Mouse (Mus musculus) cortical plate, adult 2 months (tissue): ENCODE measurements around the gene Lama2. TPM values are rescaled to one million over a fixed set of nuclear protein-coding genes. Genes with fewer than 3 reads are reported as not detected.

Source experiments
- H3K27ac ChIP-seq: fragments of 200-500 bp; 2 replicates; pipeline ENCODE4 v1.5.1; 2012; ENCODE audit warnings: low read length, control low read depth, inconsistent platforms; ENCODE audit not compliant: insufficient read depth
- H3K4me1 ChIP-seq: fragments of 200-500 bp; 2 replicates; pipeline ENCODE4 v1.6.1; 2011; ENCODE audit warnings: low read length; ENCODE audit not compliant: control insufficient read depth, insufficient read depth
- H3K4me3 ChIP-seq: fragments of 200-500 bp; 2 replicates; pipeline ENCODE4 v1.5.1; 2011; ENCODE audit warnings: mild to moderate bottlenecking, low read length, control low read depth; ENCODE audit not compliant: insufficient read depth
- CTCF ChIP-seq: fragments of 200-500 bp; IDR thresholded peaks from 2 replicates; pipeline ENCODE4 v1.5.1; 2011; ENCODE audit warnings: mild to moderate bottlenecking, control low read depth, low read length; ENCODE audit not compliant: insufficient read depth; ENCODE audit errors: extremely low read depth
- POLR2A ChIP-seq: fragments of 200-500 bp; IDR thresholded peaks from 2 replicates; pipeline ENCODE4 v1.6.1; 2011; ENCODE audit warnings: mild to moderate bottlenecking, low read length, control low read depth; ENCODE audit not compliant: insufficient read depth; ENCODE audit errors: extremely low read depth
- polyA plus RNA-seq: library from polyadenylated mRNA; depleted of rRNA; stranded (reverse); fragments of >200 nt; gene quantifications from 2 replicates; pipeline ENCODE4 v1.2.3, GENCODE M21; 2012

The Lama2 gene
- polyA plus RNA-seq, 1 experiment = 7.5 TPM

DNA sequence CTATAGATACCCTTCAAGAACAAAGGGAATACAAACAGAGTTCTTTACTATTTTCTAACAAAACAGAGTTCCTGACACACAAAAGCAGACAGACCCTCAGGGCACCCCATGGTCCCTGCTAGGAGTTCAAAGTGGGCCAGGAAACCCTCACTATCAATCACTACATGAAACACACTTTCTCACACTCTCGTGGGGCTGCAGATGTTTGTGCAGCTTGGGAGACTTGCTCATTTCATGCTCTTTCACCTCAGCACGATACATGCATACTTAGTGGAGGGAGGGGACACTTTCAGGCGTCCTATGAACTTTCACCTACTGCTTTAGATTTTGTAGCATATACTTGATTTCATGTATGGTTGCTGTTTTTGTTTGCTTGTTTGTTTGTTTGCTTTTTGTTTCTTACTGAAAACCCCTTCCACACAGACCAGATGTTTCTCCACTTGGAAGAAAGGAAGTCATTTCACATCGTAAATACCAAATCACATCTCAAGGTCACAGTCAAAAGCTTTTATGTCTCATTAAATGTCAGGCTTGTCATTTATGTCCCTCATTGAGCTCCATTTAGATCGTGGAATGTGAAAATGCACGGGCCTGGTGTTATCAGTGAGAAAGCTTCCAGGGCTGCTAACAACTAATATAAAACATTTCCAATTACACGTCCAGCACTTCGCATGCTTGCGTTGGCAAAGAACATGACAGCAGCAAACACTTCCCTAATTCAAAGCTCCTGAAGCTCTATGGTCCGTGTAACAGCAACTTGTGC is 334.3 kb downstream of the Lama2 start:
- no peak overlapping the region for H3K4me3 ChIP-seq
- H3K27ac ChIP-seq = no peak overlapping the region
- H3K4me1 ChIP-seq = no peaks in the 10 kb centered on the region
- TF ChIP-seq CTCF (no peak), POLR2A (no peak)

DNA sequence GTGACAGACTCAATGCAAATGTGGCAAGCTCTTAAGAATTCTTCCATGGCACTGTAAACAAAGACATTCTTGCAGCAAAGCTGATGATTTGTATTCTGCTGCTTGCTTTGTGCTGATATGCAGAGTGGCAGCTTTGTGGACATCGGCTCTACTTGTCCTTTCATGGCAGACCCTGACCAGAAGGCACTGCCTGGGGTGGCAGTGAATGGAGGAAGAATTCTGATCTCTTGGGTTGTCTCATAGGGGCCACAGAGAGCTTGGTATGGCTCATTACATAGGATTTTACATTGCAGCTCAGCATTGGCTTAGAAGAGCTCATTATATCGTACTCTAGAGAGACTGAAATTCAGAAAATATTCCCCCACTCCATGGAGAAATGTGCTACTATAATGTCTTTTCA is 352.1 kb downstream of the Lama2 start:
- H3K4me3 ChIP-seq = no peak overlapping the region
- TF ChIP-seq CTCF (no peak), POLR2A (no peak)
- H3K27ac ChIP-seq = no peak overlapping the region
- H3K4me1 ChIP-seq = no peaks in the 10 kb centered on the region

DNA sequence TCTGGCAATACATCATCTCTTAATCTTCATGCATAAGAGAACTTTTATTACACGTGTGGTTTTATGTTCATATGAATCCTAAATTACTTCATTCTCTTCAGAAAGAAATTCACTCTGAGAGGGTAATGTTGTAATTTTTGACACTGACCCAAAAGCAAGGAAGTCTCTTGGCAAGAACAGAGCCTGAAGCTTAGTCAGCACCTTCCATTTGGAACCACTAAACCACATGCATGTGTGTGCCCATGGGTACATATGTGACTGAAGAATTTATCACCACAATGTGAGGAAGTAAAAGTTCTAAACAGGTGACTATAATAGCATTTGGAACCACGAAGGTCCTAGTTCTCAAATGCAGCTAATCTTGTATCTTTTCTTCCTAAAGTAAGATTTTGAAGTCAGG is 353.7 kb downstream of the Lama2 start:
- TF ChIP-seq CTCF (no peak), POLR2A (no peak)
- H3K4me1 ChIP-seq = no peaks in the 10 kb centered on the region

DNA sequence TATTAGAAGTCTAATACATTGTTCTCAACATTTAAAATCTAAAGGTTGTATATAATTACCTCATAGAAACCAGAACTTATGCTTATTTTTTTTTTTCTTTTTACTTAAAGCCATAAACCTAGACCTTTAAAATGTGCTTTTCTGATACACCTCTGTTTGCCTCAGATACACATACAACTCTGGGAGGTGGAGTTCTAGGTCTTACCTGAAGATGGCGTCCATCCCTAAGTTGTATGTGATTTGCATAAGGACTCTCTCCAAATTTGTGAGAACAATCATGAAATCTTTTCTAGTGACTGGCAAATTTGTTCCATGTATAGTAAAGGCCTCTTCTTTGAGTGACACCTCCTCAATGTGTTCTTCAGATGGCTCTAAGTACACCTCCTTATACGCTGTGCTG is 354.8 kb downstream of the Lama2 start:
- no peak for TF ChIP-seq POLR2A
- no peak for TF ChIP-seq CTCF
- H3K27ac ChIP-seq = no peak overlapping the region
- H3K4me1 ChIP-seq = no peaks in the 10 kb centered on the region
- H3K4me3 ChIP-seq = no peak overlapping the region

More for the DNA sequence above, 353.7 kb downstream of the Lama2 start:
- no peak overlapping the region for H3K27ac ChIP-seq
- no peak overlapping the region for H3K4me3 ChIP-seq

DNA sequence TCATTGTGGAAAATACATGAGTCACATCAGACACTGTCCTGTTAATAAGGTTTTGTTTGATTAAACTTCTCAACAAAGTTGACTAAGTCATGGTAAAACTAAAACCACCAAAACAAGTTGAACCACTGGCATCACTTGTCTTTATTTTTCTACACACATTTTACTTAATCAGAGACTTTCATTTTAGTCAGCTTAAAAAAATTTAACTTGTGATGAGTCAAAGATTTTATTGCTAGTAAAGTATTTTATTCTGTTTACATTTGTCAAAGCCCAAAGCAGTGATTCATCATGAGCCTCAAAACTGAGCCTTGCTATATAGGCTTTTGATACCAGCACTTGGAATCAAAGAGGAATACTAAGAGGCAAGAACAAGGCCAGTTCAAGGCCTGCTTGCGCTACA is 369.8 kb downstream of the Lama2 start:
- no peak overlapping the region for H3K4me3 ChIP-seq
- no peak for TF ChIP-seq POLR2A
- TF ChIP-seq CTCF = no peak
- H3K4me1 ChIP-seq = no peaks in the 10 kb centered on the region
- H3K27ac ChIP-seq = no peak overlapping the region

DNA sequence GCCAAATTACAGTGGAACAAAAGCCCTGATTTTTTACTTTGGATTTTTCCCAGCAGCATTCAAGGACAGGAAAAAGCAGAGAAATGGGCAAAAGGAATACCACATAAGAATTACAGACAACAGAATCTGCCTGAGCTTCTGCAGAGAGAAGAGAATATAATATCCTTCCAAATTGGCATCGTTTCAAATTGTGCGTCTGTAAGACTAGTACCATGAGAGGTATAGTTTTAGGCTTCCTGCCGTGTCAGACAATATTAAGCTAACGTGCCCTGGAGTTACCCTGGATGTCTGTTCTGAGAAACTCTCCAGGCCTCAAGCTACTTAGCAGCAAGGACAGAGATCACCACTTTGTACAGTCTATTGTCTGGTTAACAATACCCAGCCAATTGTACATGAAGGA is 384.8 kb downstream of the Lama2 start:
- Histone ChIP-seq H3K4me3 (no peak overlapping the region), H3K27ac (no peak overlapping the region), H3K4me1 (no peaks in the 10 kb centered on the region)
- no peak for TF ChIP-seq POLR2A

DNA sequence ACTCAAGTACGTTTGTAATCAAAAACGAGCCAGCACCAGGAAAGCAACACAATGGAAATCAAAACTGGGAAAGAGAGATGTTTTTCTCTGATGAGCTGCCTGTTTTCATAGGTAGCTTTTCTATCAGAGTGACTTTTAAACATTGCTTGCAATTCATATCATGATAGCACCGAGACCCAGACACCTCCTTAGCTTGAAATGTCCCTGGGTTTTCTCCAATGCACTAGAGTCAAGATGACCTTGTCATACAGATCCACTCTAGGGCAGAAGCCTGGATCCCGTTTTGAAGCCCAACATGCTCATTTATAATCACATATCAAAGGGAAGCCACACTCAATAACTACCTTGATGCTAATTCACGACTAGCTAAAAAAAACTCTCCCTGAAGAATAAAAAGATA is 386.0 kb downstream of the Lama2 start:
- no peak overlapping the region for H3K27ac ChIP-seq
- TF ChIP-seq CTCF (no peak), POLR2A (no peak)
- H3K4me3 ChIP-seq = no peak overlapping the region
- H3K4me1 ChIP-seq = no peaks in the 10 kb centered on the region

DNA sequence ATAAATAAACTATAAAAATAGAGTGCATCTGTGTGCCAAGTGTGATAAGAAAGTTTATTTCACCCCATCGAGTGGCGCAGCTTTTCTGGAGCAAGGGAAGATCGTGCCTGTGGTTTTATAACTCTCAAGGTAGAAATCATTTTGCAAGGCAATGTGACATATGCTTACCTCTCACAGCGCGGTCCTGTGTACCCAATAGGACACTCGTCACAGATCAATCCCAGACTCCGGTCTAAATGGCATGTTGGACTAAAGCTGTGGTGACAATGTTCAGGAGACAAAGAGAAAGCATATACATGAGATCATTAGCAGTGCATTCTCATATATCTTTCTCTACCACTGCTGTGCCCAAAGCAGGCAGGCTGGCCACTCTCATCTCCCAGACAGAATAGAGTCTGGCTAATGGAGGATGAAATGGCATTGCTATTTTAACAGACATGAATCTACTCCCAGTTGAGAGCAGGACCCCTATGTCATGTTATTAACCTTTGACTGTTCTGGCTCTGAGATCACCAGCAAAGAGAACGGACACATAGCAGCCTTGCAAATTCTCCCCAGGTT is 395.7 kb downstream of the Lama2 start:
- TF ChIP-seq POLR2A (no peak), CTCF (no peak)
- no peak overlapping the region for H3K4me3 ChIP-seq
- no peaks in the 10 kb centered on the region for H3K4me1 ChIP-seq
- no peak overlapping the region for H3K27ac ChIP-seq

DNA sequence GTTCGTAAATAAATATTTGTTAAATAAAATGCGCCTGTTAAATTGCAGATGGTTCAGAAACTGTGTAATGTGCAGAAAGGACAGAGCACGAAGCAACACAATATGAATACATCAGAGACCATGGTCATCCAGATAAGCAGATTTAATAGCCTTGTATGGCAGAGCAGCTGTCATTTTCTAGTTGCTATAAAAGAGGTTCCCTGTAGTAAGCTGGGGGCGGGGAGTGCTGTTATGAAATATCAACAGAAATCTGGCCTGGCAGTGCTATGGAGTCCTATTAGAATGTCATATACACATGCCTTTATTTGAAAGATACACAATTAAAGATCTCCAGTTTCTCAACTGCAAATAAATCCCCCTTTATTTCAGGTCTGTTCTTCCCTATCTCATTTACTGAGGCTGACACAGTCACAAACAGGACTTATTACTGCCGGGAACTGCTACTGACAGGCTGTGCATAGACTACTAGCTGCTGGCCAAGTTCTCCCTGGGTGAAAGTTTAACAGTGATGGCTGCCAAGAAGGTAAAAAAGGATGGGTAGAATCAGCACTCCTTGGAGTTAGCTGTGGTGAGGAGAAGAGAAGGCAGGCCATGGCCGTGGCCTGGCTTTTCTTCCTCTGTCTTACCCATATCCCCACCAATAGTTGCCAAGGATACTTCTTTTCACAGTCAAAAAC is 396.8 kb downstream of the Lama2 start:
- Histone ChIP-seq H3K4me1 (no peaks in the 10 kb centered on the region), H3K27ac (no peak overlapping the region), H3K4me3 (no peak overlapping the region)
- TF ChIP-seq POLR2A (no peak), CTCF (no peak)

DNA sequence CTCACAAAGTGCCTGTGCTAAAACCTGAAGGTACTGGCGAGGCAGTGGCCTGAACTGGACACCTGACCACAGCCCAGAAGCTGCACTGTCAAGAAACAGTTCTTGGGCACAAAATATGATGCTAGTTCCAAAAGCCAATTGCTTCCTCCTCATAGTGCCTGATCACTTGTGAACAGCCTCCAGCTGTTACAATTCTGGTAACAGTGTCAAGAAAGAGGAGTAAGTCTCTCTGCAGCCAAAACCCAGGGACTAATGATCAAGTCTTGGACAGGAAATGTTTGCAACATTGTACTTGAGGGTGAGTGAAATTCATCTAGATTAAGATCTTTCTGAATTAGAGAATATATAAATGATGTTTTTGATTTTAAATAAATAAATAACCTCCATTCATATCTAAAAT is 399.9 kb downstream of the Lama2 start:
- Histone ChIP-seq H3K27ac (no peak overlapping the region), H3K4me1 (no peaks in the 10 kb centered on the region), H3K4me3 (no peak overlapping the region)
- TF ChIP-seq CTCF = no peak
- TF ChIP-seq POLR2A = no peak
